Mouse (Mus musculus) thymus, postnatal 14 days (tissue): ENCODE results near the gene Timp1.

Source experiments
- DNase-seq: peaks from one replicate; pipeline ENCODE4 v3.0.0; 2021

Timp1 gene

DNA sequence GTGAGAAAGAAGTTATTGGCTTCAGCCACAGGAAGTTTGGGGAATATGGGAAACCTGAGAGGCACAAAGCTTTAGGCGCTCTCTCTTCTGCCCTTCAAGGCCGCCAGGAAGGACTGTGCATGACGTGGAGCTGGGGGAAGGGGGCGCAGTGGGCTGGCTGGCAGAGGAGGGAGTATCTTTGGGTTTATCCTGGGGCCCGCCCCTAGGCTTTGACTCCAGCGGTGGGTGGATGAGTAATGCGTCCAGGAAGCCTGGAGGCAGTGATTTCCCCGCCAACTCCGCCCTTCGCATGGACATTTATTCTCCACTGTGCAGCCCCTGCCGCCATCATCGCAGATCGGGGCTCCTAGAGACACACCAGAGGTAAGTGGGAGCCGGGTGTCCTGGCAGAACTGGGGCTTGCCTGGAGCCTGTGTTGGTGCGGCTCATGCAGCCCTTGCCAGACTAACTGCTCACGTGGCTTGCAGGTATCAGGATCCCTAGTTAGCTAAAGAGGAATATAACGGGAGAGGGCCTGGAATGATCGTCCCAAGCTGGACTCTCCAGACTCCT, at the start of gene Timp1:
TSS of gene Timp1 (plus strand) at position 205 of the 552 bp plus-strand sequence.
- DNase-seq = no peak

DNA sequence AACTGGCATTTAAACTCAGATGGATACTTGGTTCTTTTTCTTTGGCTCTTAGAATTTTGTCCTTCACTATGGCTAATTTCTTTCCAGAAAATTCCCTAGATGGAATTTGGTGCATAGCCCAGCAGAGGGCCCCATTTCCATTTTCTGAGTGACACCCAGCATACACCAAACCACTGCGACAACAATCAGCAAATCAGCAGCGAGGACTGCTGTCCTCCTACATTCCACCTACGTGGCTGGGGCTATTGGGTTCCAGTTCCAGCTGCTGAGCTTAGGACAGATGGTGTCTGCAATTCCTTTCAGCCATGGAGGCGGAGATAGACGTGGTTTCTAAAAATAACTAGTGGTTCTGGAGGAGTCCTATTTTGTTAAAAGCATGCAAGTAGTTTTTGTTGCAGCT, 41.0 kb upstream of the Timp1 start:
- DNase-seq = no peak

DNA sequence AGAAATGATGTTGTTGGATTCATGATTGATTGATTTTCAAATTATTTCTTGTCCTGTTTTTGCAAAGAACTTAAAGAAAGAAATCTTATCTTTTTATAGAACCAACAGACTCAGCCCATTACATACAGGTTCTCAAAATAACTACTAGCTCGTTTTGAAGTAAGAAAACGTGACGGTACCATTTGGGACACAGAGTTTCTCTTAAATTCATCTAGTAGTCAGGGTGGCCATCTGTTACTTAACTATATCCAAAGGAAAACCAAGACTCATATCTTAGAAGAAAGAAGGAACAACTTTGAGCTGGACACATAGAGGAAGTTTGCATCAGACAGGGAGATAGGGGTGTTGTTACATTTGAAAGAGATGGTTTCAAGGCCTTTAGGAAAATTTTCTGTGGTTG, 22.7 kb upstream of the Timp1 start:
- no peak for DNase-seq

DNA sequence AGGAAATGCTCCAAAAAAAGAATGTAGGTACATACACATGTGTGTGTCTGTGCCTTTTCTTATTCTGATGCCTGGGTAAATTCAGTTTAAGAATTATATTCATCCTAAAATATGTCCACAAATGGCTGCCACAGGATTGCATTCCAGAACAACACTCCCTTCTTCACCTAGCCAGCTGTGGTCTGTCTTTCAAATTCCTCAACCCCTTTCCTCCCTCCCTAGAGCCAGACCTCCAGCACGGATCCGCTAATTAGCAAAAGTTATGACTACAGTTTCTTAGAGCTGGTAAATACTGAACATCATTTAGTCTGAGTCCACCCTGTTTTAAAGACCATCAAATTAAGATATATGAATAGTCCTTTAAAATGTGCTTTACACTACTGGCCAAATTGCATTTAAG, 22.1 kb upstream of the Timp1 start:
- no peak for DNase-seq

DNA sequence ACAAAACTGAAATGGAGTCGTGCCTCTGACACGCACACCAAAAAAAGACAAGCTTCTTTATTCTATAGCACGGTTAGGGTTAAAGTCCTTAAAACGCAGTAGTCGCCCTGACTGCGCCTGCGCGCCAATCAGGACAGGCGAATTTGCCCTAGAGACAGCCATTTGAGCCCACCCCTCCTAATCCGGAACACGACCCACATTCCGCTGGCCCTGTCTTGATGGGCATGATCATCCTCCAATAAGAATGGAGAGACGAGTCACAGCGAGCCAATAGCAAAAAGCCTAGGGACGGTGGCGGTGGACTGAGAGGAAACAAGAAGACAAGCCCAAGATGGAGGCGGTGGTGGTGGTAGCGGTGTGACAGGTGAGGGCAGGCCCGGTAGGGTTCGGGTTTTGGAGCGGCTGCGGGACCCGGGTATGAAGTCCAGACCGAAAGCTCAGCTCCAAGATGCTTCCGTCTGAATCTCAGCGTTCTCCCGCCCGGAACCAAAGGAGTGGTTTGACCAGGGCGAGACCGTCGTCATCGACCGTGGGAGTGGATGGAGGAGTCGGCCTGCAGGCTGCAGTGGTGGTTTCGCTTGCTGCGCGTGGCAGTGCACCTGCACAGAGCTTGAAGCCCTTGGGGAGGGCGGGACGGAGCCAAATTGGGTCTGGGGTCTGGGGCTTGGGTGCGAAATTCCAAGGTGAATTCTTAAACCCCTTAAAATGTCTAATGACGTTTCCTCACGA, 21.5 kb upstream of the Timp1 start:
- DNase-seq = peak; percentile 89

DNA sequence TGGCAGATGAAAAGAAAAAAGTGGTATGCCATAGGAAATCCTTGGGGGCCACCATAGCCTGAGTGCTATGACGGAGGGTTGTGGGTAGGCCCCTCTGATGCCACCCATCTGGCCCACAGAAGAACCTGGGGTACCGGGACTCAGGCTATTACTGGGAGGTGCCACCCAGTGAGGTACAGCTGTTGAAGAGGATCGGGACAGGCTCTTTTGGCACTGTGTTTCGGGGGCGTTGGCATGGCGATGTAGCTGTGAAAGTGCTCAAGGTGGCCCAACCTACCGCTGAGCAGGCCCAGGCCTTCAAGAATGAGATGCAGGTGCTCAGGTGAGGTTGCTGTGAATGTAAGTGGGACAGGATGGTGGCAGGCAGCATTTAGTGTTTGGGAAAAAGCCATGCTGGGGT, 16.2 kb upstream of the Timp1 start:
- DNase-seq = no peak

DNA sequence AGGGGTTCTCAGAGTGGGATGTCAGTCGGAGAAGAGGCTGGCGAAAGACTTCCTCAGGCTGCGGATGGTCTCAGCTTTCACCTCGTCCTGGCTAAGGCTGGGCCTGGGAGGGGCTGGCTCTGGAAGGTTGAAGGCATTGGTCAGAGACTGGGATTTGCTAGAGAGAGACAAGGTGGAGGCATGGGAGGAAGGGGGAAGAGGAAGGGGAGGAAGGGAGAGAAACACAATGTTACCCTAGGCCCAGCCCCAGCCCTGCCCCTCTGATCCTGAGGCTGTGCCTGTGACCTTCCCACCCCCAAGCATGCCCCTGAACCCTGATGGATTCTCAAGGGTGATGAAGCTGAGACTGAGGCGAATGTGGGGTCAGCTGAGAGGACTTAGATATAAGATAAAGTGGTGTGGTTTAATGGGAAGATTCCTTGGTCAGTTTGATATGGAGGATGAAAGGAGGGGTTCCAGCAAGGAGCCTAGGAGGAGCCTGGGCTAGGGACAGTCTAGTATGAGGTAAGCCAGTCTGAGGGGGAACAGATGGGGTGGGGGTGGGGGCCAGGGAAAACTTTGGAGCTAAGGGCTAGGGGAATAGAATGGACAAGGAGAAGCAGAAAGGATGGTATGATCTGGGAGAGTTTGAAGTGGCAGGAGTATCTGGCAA, 8.4 kb upstream of the Timp1 start:
- DNase-seq = no peak

DNA sequence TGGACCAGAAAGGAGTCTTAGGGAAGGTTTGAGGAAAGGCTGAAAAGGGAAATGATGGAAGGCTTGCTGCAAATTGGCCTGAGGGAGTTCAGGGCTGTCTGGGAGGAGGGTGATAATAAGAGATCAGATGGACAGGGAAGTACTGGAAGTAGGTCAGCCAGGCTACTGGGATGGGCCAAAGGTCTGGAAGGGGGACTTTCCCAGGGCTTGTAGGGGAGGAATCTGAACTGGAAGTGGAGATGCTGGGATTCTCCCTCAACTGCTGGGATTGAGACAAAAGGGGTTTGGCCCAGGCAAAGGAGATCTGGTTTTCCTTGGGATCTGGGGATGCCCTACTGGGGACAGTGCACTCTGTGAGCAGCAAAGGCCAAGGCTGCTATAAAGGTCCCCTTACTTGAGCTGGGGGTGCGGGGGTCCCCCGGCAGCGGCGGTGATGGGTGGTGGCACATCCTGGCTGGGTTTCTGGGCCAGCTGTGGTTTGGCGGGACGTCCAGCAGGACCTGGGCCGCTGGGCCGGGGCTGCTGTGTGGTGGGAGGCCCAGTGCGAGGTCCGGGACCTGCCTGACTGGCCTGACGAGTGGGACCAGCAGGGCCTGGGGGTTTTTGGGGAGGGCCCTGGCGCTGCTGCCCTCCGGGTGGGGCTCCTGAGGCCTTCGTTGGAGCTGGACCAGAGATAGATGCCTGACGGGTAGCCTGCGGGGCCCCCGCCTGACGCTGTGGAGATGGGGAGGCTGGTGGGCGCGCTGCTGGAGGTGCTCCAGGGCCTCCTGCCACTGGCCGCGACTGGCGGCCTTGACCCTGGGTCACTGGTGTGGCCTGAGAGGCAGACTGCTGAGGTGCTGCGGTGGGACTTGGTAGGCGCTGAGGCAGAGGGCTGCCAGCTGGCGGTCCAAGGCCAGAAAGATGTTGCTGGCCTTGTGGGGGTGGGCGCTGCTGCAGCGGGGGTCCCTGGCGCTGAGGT, 7.6 kb upstream of the Timp1 start:
- DNase-seq = no peak

DNA sequence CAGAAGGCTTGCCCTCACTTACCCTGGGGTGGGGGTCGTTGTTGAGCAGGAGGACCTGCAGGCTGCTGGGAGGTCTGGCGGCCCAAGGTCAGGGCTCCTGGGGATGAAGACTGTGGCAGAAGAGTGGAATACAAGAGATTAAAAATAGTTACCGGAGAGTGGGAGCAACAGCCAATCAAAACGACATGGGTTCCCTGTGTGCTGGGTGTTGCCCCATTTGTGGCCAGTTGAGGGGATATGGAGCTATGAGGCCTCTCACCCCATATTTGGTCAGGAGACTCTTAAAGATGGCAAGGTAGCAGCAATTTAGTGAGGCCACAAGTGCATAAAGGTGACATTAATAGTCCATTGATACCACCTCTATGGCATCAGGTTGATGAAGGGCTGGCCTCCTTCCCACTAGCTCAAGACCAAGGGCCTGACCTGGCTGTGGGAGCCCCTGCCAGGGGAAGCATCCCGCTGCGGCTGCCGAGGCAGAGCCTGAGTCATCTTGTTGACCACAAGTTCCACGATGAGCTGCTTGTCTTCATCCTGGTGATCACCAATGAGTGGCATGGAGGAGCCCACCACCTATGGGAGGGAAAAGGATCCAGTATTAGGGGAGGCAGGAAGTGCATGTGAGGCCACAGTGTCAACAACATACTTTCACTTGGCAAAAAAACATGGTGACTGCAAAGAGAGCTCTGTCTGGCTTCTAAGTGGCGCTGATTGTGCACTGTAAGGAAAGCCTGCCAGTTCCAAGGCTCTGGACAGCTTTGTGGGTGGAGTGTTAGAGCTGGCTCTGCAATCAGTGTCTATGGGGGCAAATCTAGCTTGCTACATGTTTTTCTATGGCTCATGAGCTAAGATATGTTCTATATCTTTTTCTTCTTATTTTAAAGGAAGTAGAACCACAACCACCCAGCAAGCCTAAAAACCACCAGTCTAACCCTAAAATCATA, 6.5 kb upstream of the Timp1 start:
- no peak for DNase-seq

DNA sequence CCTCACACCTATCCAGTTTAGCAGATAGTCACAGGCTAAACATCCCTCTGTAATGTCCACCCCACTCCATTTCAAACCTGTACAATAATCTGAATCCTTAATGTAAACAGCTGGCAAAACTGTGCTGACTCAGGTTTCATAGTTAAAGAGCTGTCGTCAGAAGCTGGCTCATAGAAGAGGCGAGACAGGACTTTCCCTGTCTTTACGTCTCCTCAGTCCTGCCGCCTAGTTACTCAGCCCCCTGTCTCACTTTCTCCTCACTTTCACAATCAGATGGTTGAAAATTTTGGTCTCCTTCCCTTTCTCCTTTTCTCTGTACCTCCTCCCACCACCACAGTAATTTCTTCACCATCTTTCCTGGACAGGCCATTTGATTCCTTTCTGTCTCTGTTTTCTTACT, 1.9 kb upstream of the Timp1 start:
- DNase-seq = no peak

DNA sequence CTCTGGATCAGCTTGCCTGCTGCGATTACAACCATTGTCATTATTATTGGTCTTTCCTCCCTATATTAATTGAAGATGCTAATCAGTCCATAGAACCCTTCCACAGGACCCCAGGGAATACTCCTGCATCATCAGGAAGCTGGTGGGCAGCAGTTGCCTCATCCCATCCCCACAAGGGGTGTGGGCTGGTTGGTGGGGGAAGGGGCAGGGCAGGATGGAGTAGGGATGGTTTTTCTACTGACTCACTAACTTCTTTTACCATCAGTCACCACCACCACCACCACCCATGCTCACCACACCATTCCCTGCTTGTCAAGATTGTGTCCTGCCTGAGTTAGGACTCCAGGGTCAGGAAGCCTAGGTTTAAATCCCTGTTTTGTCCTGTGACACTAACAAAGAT, 763 bp upstream of the Timp1 start:
- DNase-seq = no peak

DNA sequence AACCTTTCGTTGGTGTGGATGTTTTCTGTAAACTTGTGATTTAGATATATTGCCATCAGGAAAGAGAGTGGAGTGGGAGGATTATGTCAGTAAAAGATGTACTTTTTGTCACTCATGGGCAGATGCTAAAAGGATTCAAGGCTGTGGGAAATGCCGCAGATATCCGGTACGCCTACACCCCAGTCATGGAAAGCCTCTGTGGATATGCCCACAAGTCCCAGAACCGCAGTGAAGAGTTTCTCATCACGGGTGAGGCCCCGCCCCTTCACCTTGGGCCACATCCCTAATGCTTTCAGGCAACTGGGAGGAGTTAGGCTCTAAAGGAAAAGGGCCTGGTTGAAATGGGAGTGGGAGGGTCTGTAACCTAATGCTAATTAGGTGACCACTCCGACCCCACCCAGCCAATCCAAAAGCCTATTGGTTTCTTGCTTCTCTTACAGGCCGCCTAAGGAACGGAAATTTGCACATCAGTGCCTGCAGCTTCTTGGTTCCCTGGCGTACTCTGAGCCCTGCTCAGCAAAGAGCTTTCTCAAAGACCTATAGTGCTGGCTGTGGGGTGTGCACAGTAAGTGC, 3.0 kb downstream of the Timp1 start:
- DNase-seq = no peak

DNA sequence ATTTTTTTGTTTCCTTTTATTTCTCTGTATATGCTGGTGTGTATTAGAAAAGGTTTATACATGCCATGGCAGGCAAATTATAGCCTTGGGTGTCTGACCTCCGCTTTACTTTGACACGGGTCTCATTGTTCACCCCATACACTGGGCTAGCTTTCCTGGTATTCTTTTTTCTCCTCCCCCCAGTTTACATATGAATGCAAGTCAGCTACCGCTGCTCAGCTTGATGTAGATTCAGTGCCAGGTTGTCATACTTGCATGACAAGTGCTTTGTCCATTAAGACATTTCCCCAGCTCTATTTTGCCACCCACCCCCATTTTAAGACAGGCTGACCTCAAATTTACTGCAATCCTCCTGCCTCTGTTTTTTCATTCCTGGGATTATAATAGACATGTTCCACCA, 5.3 kb downstream of the Timp1 start:
- no peak for DNase-seq

DNA sequence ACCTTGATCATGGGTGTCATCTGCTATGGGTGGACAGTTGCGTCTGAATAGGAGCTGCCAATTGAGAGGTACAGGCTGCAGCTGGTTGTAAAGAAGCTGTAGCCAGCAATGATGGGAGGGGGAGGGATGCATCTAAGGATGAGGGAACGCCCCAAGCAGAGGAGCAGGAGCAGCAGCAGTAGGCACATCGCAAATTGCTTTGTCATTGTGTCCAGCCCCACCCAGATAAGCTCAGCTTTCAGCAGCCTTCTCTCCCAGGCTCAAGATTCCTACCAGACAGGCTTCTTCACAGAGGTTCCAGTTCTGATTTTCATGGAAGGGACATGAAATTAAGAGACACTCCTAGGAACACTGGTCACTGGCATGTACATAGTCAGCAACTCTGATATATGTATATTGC, 40.1 kb downstream of the Timp1 start:
- no peak for DNase-seq

DNA sequence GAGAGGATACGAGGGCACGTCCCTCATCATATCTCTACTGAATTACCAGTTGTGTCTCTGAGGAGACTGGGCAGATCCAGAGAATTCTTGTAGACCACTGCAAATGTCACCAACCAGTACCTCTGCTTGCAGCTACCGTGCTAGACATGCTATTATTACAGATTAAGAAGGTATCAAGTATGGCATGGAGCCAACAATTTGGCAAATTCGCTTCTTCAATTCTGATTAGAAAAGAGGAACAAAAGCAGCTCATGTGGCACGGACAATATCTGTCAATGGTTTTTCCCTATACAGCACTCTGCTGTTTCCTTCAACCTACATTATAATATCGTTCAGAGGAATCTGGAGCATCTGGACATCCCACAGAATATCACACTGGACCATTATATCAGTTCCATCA, 43.8 kb downstream of the Timp1 start:
- no peak for DNase-seq

DNA sequence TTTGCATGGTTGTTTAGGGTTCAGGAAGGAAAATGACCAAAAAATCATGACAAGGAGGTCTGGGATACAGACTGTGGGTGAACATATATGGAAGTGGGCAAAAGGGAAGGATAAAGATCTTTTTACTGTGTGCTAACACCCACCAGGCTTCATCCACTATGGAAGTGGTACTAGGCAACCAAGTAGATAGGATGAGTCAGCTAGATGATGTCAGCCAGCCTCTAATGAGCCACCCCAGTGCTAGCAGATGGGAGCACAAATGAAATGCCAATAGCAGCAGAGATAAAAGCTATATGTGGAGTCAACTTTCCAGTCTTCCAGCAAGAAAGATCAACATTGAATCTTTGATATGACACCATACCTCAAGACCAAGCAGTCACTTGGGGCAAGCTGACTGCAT, 45.1 kb downstream of the Timp1 start:
- DNase-seq = no peak

DNA sequence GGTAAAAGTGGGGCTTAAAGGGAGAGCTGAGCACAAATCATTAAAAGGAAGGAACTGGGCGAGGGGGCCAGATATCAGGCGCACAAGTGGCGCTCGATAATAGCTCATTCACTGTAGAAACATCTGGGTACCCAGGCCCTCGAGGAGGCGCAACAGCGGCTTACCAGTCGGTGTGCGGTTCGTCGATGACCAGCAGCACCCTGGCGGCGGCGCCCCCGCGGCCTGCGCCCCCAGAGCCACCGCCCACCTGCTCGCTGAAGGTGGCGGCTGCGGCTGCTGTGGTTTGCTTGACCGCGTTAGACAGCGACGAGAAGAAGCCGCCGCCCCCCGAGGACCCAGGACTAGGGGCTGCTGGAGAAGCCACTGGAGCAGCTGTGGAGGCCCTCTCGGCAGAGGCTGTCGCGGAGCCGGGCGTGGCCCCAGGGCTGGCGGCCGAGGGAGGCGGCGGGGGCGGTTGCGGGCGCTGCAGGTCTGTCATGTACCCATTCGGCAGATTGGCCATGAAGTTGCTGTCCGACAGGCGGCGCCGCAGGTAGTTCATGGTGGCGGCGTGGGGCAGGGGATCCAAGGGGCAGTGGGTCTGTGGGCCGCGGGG, 50.4 kb downstream of the Timp1 start:
- no peak for DNase-seq

DNA sequence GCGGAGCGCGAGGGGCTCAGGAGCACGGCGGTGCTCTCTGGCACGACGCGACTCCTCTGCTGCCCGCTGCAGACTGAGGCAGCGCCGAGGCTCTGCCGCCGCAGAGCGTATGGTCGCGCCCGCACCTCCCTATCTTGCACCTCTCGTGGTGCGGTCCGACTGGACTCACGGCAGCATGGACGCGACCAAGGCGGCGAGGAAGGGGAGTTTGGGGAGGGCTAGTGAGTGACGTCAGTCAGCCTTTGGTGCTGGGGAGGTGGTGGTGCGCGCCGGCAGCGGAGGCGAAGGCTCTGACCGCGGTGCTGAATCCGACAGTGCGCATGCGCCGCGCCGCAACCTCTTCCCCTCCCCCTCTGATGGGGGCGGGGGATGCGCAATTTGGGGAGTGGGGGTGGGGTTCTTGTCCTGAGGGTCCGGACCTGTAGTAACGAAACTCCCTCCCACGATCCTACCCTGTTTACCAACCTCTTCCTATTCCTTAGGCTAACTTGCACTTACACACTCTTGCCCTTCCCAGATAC, 50.9 kb downstream of the Timp1 start, which contains the start of gene Syn1:
TSS of gene Syn1 (minus strand) at position 161 of the 521 bp plus-strand sequence.
- DNase-seq = peak; percentile 73

DNA sequence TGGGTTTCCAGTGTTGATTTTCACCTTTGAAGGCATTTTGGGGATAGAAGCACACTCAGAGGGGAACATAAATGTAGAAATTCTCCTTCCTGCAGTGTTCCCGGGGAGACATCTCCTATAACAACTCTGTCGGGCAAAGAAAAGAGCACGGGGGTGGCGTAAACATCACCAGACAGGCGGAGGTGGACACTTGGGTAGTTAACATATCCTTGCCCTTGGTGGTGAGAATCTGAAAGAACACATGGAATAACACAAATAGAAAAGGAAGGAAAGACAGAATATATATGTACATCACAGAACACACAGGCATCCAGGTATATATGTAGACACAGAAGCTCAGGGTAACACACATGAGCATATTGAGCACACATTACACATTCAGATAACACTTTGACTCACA, 51.4 kb downstream of the Timp1 start:
- DNase-seq = no peak

DNA sequence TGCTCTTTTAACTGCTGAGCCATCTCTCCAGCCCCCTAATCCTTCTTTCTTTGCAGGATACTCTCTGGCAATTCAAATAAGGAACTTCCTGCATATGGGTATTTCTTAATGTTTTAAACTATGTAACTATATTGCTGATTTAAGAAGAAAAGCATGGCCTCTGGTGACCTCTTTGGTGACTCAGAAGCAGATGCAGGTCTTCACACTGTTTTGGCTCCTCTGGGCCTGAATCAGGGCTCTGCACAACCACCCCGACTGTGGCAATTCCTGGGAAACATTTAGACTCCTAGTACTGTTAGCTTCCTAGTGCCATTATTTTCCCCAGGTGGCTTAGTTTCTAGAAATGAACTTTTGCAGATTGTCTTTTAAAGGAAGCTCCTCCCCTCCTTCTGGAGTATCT, 53.5 kb downstream of the Timp1 start:
- DNase-seq = no peak
